Mouse (Mus musculus): Measurements from ENCODE around the gene Zpr1. TPM values are rescaled to one million over a fixed set of nuclear protein-coding genes. Genes with fewer than 3 reads are reported as not detected.

Gene Zpr1
- polyA plus RNA-seq, 1 experiment from 2014 or later, result 55.0 TPM

- WGBS, result 73% methylated on average over 7 of the region's 7 CpGs
Observed at GRCm38 (mm10) chr9:46240526-46241153, 32.2 kb upstream of the Zpr1 start, which contains the start of gene Apoa4. Gene Apoa4, plus strand, starts transcription at chr9:46240696.

DNA sequence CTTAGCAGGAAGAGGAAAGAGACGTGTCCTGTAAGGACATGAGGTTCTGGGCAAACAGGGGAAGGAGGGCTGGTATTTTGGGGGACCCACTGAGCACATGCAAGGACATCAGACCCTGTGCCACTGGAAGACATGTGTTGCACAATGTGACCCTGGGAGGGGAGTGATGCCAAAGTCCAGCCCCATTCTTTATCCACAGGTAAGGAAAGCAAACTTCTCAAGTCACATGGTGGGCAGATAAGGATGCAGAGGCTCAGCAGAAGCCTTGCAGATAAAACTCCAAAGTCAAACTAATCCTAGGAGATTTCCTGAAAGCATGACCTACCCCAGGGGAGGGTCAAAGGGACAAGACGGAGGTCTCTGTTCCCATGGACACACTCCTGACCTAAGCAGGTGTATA is 31.0 kb upstream of the Zpr1 start:
- H3K27ac ChIP-seq, result no peak overlapping the region
- no peak overlapping the region for H3K9ac ChIP-seq
- no peaks in the 10 kb centered on the region for H3K27me3 ChIP-seq
- no peak for ATAC-seq (ENCODE audit: low FRiP score)
- H3K36me3 ChIP-seq, result no peaks in the 10 kb centered on the region
- no peak overlapping the region for H3K4me2 ChIP-seq (replicated peaks)
- WGBS, result 85% methylated on average over 2 of the region's 2 CpGs
- no peaks in the 10 kb centered on the region for H3K9me3 ChIP-seq (replicated peaks)
- H3K4me3 ChIP-seq, result no peak overlapping the region
- H3K4me1 ChIP-seq, result no peaks in the 10 kb centered on the region; the same call in 1 of the 2 replicates

More at GRCm38 (mm10) chr9:46240526-46241153, 32.2 kb upstream of the Zpr1 start, which contains the start of gene Apoa4:
- no peaks in the 10 kb centered on the region for H3K9me3 ChIP-seq (replicated peaks)
- H3K27ac ChIP-seq, result no peak within 1 kb of the TSS
- H3K27me3 ChIP-seq, result no peaks in the 10 kb centered on the region
- ATAC-seq (ENCODE audit: low FRiP score), result no peak
- H3K9ac ChIP-seq, result no peak within 1 kb of the TSS
- no peaks in the 10 kb centered on the region for H3K36me3 ChIP-seq
- H3K4me2 ChIP-seq (replicated peaks), result no peak within 1 kb of the TSS
- no peaks in the 10 kb centered on the region; the same call in 1 of the 2 replicates for H3K4me1 ChIP-seq
- H3K4me3 ChIP-seq, result no peak within 1 kb of the TSS

GRCm38 (mm10) chr9:46243122-46243521 is 29.7 kb upstream of the Zpr1 start:
- Histone ChIP-seq H3K4me3 (no peak overlapping the region), H3K4me1 (no peaks in the 10 kb centered on the region; the same call in 1 of the 2 replicates), H3K4me2 (replicated peaks) (no peak overlapping the region), H3K9me3 (replicated peaks) (no peaks in the 10 kb centered on the region), H3K27ac (no peak overlapping the region), H3K27me3 (peaks cover 2% of the 10 kb centered on the region; the same call in 1 of the 2 replicates), H3K36me3 (no peaks in the 10 kb centered on the region), H3K9ac (no peak overlapping the region)
- ATAC-seq (ENCODE audit: low FRiP score), result no peak
- 45% methylated on average over 4 of the region's 4 CpGs for WGBS

- 58% methylated on average over 8 of the region's 8 CpGs for WGBS
- no peak overlapping the region for H3K9ac ChIP-seq
- no peaks in the 10 kb centered on the region; the same call in 1 of the 2 replicates for H3K4me1 ChIP-seq
- H3K27ac ChIP-seq, result no peak overlapping the region
- H3K4me2 ChIP-seq (replicated peaks), result no peak overlapping the region
- no peaks in the 10 kb centered on the region for H3K9me3 ChIP-seq (replicated peaks)
- ATAC-seq (ENCODE audit: low FRiP score), result no peak
- H3K4me3 ChIP-seq, result no peak overlapping the region
- H3K36me3 ChIP-seq, result no peaks in the 10 kb centered on the region
- H3K27me3 ChIP-seq, result peaks cover 2% of the 10 kb centered on the region; the same call in 1 of the 2 replicates
Observed at GRCm38 (mm10) chr9:46243584-46243983, 29.3 kb upstream of the Zpr1 start.

DNA sequence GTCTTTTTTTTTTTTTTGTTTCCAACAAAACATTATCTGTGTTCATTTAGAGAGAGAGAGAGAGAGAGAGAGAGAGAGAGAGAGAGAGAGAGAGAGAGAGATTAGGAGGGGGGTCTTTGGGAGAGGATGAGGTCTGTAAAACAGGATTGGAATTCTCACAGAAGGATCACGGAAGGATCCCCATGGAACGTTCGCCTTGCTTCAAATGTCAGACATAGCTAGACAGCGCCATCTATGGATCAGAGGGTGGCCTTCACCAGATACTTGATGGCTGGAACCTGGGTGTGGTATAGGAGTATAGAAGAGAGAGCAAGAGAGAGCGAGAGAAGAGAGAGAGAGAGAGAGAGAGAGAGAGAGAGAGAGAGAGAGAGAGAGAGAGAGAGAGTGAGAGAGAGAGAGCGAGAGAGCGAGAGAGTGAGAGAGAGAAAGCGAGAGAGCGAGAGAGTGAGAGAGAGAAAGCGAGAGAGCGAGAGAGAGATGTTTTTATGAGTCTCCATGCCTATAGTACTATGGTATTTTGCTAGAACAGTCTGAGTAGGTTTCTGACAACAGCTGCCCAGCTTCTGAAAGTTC is 26.0 kb upstream of the Zpr1 start:
- Histone ChIP-seq H3K4me2 (replicated peaks) (no peak overlapping the region), H3K9me3 (replicated peaks) (no peaks in the 10 kb centered on the region), H3K27me3 (peaks cover 2% of the 10 kb centered on the region; the same call in 1 of the 2 replicates), H3K4me1 (no peaks in the 10 kb centered on the region; the same call in 1 of the 2 replicates), H3K9ac (no peak overlapping the region), H3K36me3 (no peaks in the 10 kb centered on the region), H3K4me3 (no peak overlapping the region), H3K27ac (no peak overlapping the region)
- no peak for ATAC-seq (ENCODE audit: low FRiP score)
- WGBS, result 38% methylated on average over 11 of the region's 11 CpGs

- H3K4me1 ChIP-seq, result no peaks in the 10 kb centered on the region
- H3K4me2 ChIP-seq (replicated peaks), result no peak overlapping the region
- ATAC-seq (ENCODE audit: low FRiP score), result no peak
- H3K27me3 ChIP-seq, result peaks cover 3% of the 10 kb centered on the region; the same call in 1 of the 2 replicates
- no peak overlapping the region for H3K4me3 ChIP-seq
- no peak overlapping the region for H3K9ac ChIP-seq
- WGBS, result 90% methylated on average over 7 of the region's 7 CpGs
- H3K27ac ChIP-seq, result no peak overlapping the region
- H3K9me3 ChIP-seq (replicated peaks), result no peaks in the 10 kb centered on the region
- H3K36me3 ChIP-seq, result no peaks in the 10 kb centered on the region
Observed at GRCm38 (mm10) chr9:46256177-46256576, 16.7 kb upstream of the Zpr1 start.

GRCm38 (mm10) chr9:46256658-46257385 is 16.0 kb upstream of the Zpr1 start:
- Histone ChIP-seq H3K9me3 (replicated peaks) (no peaks in the 10 kb centered on the region), H3K4me1 (no peaks in the 10 kb centered on the region), H3K27ac (no peak overlapping the region), H3K27me3 (peaks cover 3% of the 10 kb centered on the region; the same call in 1 of the 2 replicates), H3K9ac (no peak overlapping the region), H3K4me2 (replicated peaks) (no peak overlapping the region), H3K4me3 (no peak overlapping the region), H3K36me3 (no peaks in the 10 kb centered on the region)
- ATAC-seq (ENCODE audit: low FRiP score), result no peak
- 90% methylated on average over 10 of the region's 10 CpGs for WGBS

DNA sequence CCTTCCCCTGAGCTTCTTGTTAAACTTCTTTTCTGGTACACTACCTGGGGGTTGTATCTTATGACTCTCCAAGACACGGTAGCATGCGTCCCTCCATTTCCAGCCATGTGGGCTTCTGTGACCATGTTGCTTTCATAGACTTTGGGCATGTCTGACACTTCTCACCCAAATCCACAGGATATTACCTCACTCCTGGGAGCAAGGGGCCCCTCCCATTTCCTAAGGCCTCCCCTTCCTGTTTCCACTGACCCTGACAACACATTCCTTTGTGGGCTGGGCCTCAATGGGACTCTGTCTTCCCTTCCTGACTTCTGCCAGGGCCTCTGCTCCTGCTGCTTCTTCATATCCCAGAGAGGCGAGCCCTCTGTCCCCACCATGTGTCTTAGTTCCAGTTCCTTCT is 15.3 kb upstream of the Zpr1 start:
- Histone ChIP-seq H3K36me3 (no peaks in the 10 kb centered on the region), H3K27me3 (peaks cover 3% of the 10 kb centered on the region; the same call in 1 of the 2 replicates), H3K4me1 (no peaks in the 10 kb centered on the region), H3K9me3 (replicated peaks) (no peaks in the 10 kb centered on the region), H3K27ac (no peak overlapping the region), H3K4me2 (replicated peaks) (no peak overlapping the region), H3K9ac (no peak overlapping the region), H3K4me3 (no peak overlapping the region)
- no peak for ATAC-seq (ENCODE audit: low FRiP score)
- 83% methylated on average over 3 of the region's 3 CpGs for WGBS

- ATAC-seq (ENCODE audit: low FRiP score), result no peak
- Histone ChIP-seq H3K4me2 (replicated peaks) (no peak overlapping the region), H3K27me3 (no peaks in the 10 kb centered on the region), H3K36me3 (no peaks in the 10 kb centered on the region), H3K27ac (no peak overlapping the region), H3K9ac (no peak overlapping the region), H3K4me1 (no peaks in the 10 kb centered on the region), H3K9me3 (replicated peaks) (no peaks in the 10 kb centered on the region), H3K4me3 (no peak overlapping the region)
- 88% methylated on average over 6 of the region's 6 CpGs for WGBS
Observed at GRCm38 (mm10) chr9:46259111-46259510, 13.8 kb upstream of the Zpr1 start.

GRCm38 (mm10) chr9:46261131-46261530 is 11.7 kb upstream of the Zpr1 start:
- H3K27me3 ChIP-seq, result no peaks in the 10 kb centered on the region
- no peak for ATAC-seq (ENCODE audit: low FRiP score)
- no peaks in the 10 kb centered on the region for H3K36me3 ChIP-seq
- WGBS, result 88% methylated on average over 7 of the region's 7 CpGs
- H3K9me3 ChIP-seq (replicated peaks), result no peaks in the 10 kb centered on the region
- no peaks in the 10 kb centered on the region for H3K4me1 ChIP-seq
- H3K4me3 ChIP-seq, result no peak overlapping the region
- no peak overlapping the region for H3K9ac ChIP-seq
- no peak overlapping the region for H3K4me2 ChIP-seq (replicated peaks)
- H3K27ac ChIP-seq, result no peak overlapping the region

DNA sequence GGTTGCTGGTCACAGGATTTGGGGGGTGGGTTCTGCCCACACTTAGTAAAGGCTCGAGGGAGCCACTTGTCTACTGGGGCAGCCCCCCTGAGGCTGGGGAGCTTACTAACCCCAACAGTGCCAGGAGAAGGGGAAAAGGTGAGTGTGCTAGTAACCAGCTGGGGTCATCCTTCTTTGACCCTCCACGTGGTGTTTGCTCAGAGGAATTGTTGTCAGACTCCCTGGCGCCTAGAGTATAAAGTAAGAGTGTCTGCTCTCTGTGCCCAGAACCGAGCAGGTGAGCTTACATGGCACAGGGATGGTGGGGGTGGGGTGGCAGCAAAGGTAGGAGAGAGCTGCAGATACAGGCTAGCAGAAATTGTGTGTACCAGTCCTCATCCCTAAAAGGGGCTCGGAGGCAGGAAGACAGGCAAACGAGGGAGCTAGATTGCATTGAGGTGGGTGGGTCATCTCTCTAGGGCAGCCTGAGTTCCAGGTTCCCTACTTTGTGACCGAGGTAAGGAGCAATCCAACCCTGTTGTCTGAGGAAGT is 4.5 kb upstream of the Zpr1 start, which contains the start of gene Apoa5:
Gene Apoa5 (plus strand): TSS at position 291 of the 531 bp plus-strand sequence.
- 60% methylated on average over 7 of the region's 7 CpGs for WGBS

GRCm38 (mm10) chr9:46269125-46269524 is 3.7 kb upstream of the Zpr1 start:
- H3K27me3 ChIP-seq, result peaks cover 25% of the 10 kb centered on the region
- 80% methylated on average over 5 of the region's 5 CpGs for WGBS
- no peak overlapping the region for H3K9ac ChIP-seq
- H3K4me3 ChIP-seq, result no peak overlapping the region
- H3K4me1 ChIP-seq, result peaks cover 11% of the 10 kb centered on the region
- H3K36me3 ChIP-seq, result no peaks in the 10 kb centered on the region
- ATAC-seq (ENCODE audit: low FRiP score), result no peak
- no peak overlapping the region for H3K4me2 ChIP-seq (replicated peaks)
- H3K9me3 ChIP-seq (replicated peaks), result no peaks in the 10 kb centered on the region
- H3K27ac ChIP-seq, result no peak overlapping the region

More for the DNA sequence above, 4.5 kb upstream of the Zpr1 start, which contains the start of gene Apoa5:
- Histone ChIP-seq H3K9ac (no peak within 1 kb of the TSS), H3K36me3 (no peaks in the 10 kb centered on the region), H3K27ac (no peak within 1 kb of the TSS), H3K4me3 (no peak within 1 kb of the TSS), H3K27me3 (peaks cover 25% of the 10 kb centered on the region), H3K4me1 (peaks cover 4% of the 10 kb centered on the region), H3K9me3 (replicated peaks) (no peaks in the 10 kb centered on the region), H3K4me2 (replicated peaks) (no peak within 1 kb of the TSS)
- no peak for ATAC-seq (ENCODE audit: low FRiP score)
